Mouse (Mus musculus) liver, adult 2 months (tissue): ENCODE results near the gene Zbtb20.

Experiments used
- CTCF ChIP-seq: fragments of 200-500 bp; IDR thresholded peaks from 2 replicates; pipeline ENCODE4 v1.5.1; 2011; ENCODE audit warnings: low read depth, low read length, control low read depth
- POLR2A ChIP-seq: fragments of 200-500 bp; IDR thresholded peaks from 2 replicates; pipeline ENCODE4 v1.6.1; 2011; ENCODE audit warnings: low read length, control low read depth; ENCODE audit not compliant: insufficient read depth; ENCODE audit errors: extremely low read depth

- TF ChIP-seq POLR2A: no peak
- TF ChIP-seq CTCF: no peak
Measured at GRCm38 (mm10) chr16:43691741-43692140, 816.1 kb downstream of the Zbtb20 start.
